Mouse (Mus musculus) cortical plate, adult 2 months (tissue): ENCODE data around the gene Arhgap17.

Experiments used
- CTCF ChIP-seq: fragments of 200-500 bp; IDR thresholded peaks from 2 replicates; pipeline ENCODE4 v1.5.1; 2011; ENCODE audit warnings: mild to moderate bottlenecking, control low read depth, low read length; ENCODE audit not compliant: insufficient read depth; ENCODE audit errors: extremely low read depth
- POLR2A ChIP-seq: fragments of 200-500 bp; IDR thresholded peaks from 2 replicates; pipeline ENCODE4 v1.6.1; 2011; ENCODE audit warnings: mild to moderate bottlenecking, low read length, control low read depth; ENCODE audit not compliant: insufficient read depth; ENCODE audit errors: extremely low read depth

GRCm38 (mm10) chr7:123397931-123398330 lies 28.2 kb upstream of the Arhgap17 start:
- no peak for TF ChIP-seq POLR2A
- TF ChIP-seq CTCF, result no peak
